12 mouse cellular contexts compared by ENCODE assay signal in genomic region chr1:134773256-134773655, GRCm38 (mm10).
A peak's percentile ranks its signal among the peaks of the same experiment; 100 is the strongest.
DNase-seq lines count a peak whose midpoint lies in the region; ATAC-seq and TF ChIP-seq lines count a peak whose summit lies in the region.
"Had no signal": no experiment of that assay in that cellular context is flagged by ENCODE, and none has a peak within 500 bp of the region (broad histone marks: within the 10 kb centered on the region; RNA-seq: fewer than 3 reads in every experiment).

No protein-coding gene starts in this region.

- TF ChIP-seq EP300 in lung, postnatal 0 days (IDR thresholded peaks at IDR 0.05), result no peak

- H3K9me3 ChIP-seq in heart, embryonic 13.5 days, result no peaks in the 10 kb centered on the region
- H3K9me3 ChIP-seq in lung, postnatal 0 days (ENCODE audit: low read length), result no peaks in the 10 kb centered on the region
- H3K9me3 ChIP-seq in intestine, embryonic 14.5 days (ENCODE audit: control insufficient read depth, low read length), result no peaks in the 10 kb centered on the region
- H3K9me3 ChIP-seq in stomach, embryonic 16.5 days (replicated peaks; ENCODE audit: control insufficient read depth, low read length), result no peaks in the 10 kb centered on the region
- H3K9me3 ChIP-seq in liver, embryonic 12.5 days (replicated peaks), result no peaks in the 10 kb centered on the region
- H3K9me3 ChIP-seq: hindbrain, embryonic 15.5 days; limb, embryonic 12.5 days had no signal

- H3K36me3 ChIP-seq in heart, embryonic 13.5 days, result peaks cover 85% of the 10 kb centered on the region
- H3K36me3 ChIP-seq in lung, postnatal 0 days (ENCODE audit: insufficient read depth, low read length), result no peaks in the 10 kb centered on the region
- peaks cover 60% of the 10 kb centered on the region for H3K36me3 ChIP-seq in intestine, embryonic 14.5 days (ENCODE audit: control insufficient read depth, insufficient read depth, low read length)
- H3K36me3 ChIP-seq in stomach, embryonic 16.5 days (ENCODE audit: control insufficient read depth, insufficient read depth, low read length), result 0 out of 2 replicates have a peak, but pooled peaks cover 4% of the 10 kb centered on the region
- peaks cover 20% of the 10 kb centered on the region; the same call in 1 of the 2 replicates for H3K36me3 ChIP-seq in liver, embryonic 12.5 days

- peaks cover 65% of the 10 kb centered on the region for H3K4me1 ChIP-seq in heart, embryonic 13.5 days
- H3K4me1 ChIP-seq in lung, postnatal 0 days (ENCODE audit: insufficient read depth, low read depth, low read length), result peaks cover 15% of the 10 kb centered on the region
- H3K4me1 ChIP-seq in intestine, embryonic 14.5 days (replicated peaks; ENCODE audit: control insufficient read depth, insufficient read depth, low read length), result peaks cover 48% of the 10 kb centered on the region
- H3K4me1 ChIP-seq in stomach, embryonic 16.5 days (ENCODE audit: control insufficient read depth, insufficient read depth, low read length), result peaks cover 49% of the 10 kb centered on the region
- H3K4me1 ChIP-seq in liver, embryonic 12.5 days, result peaks cover 13% of the 10 kb centered on the region
- H3K4me1 ChIP-seq: hindbrain, embryonic 15.5 days had no signal

- H3K9ac ChIP-seq in heart, embryonic 13.5 days, result no peak overlapping the region
- H3K9ac ChIP-seq in lung, postnatal 0 days (replicated peaks; ENCODE audit: low read depth), result no peak overlapping the region
- H3K9ac ChIP-seq in intestine, embryonic 14.5 days (ENCODE audit: low read length), result no peak overlapping the region
- H3K9ac ChIP-seq in stomach, embryonic 16.5 days (ENCODE audit: low read length), result no peak overlapping the region
- no peak overlapping the region for H3K9ac ChIP-seq in liver, embryonic 12.5 days
- H3K9ac ChIP-seq: hindbrain, embryonic 15.5 days; limb, embryonic 12.5 days had no signal

- 68% methylated on average over 12 of the region's 12 CpGs for WGBS in heart, embryonic 13.5 days
- WGBS in lung, postnatal 0 days, result 31% methylated on average over 12 of the region's 12 CpGs
- WGBS in intestine, embryonic 14.5 days, result 56% methylated on average over 12 of the region's 12 CpGs
- 42% methylated on average over 12 of the region's 12 CpGs for WGBS in stomach, embryonic 16.5 days
- WGBS in liver, embryonic 12.5 days (ENCODE audit: insufficient replicate concordance), result 70% methylated on average over 12 of the region's 12 CpGs

- no peaks in the 10 kb centered on the region for H3K27me3 ChIP-seq in heart, embryonic 13.5 days (replicated peaks)
- H3K27me3 ChIP-seq in lung, postnatal 0 days (replicated peaks; ENCODE audit: insufficient read depth, low read length), result no peaks in the 10 kb centered on the region
- no peaks in the 10 kb centered on the region for H3K27me3 ChIP-seq in intestine, embryonic 14.5 days (replicated peaks; ENCODE audit: control insufficient read depth, insufficient read depth, low read length)
- no peaks in the 10 kb centered on the region for H3K27me3 ChIP-seq in stomach, embryonic 16.5 days (ENCODE audit: control insufficient read depth, insufficient read depth, low read length)
- H3K27me3 ChIP-seq in liver, embryonic 12.5 days (replicated peaks), result no peaks in the 10 kb centered on the region
- H3K27me3 ChIP-seq: hindbrain, embryonic 15.5 days; limb, embryonic 12.5 days had no signal

- H3K27ac ChIP-seq in heart, embryonic 13.5 days (replicated peaks), result peak overlapping the region; percentile 77
- H3K27ac ChIP-seq in lung, postnatal 0 days (ENCODE audit: low read length), result peak overlapping the region; percentile 43
- peak overlapping the region; percentile 92 for H3K27ac ChIP-seq in intestine, embryonic 14.5 days (ENCODE audit: low read depth)
- peak overlapping the region; percentile 96 for H3K27ac ChIP-seq in stomach, embryonic 16.5 days (ENCODE audit: low read length)
- no peak overlapping the region for H3K27ac ChIP-seq in liver, embryonic 12.5 days
- H3K27ac ChIP-seq: hindbrain, embryonic 15.5 days; limb, embryonic 12.5 days had no signal

- no peak for TF ChIP-seq CTCF in lung, postnatal 0 days (IDR thresholded peaks at IDR 0.05)

- no peak for DNase-seq in heart, postnatal 4 days
- DNase-seq in lung, postnatal 0 days (ENCODE audit: low spot score), result peak; percentile 41
- no peak for DNase-seq in lung, postnatal 14 days
- peak; percentile 51 for DNase-seq in intestine, embryonic 14.5 days (ENCODE audit: low spot score)
- DNase-seq: cerebellum, postnatal 14 days; thymus, postnatal 4 days had no signal

- H3K4me2 ChIP-seq in heart, embryonic 13.5 days, result no peak overlapping the region
- H3K4me2 ChIP-seq in lung, postnatal 0 days (replicated peaks; ENCODE audit: low read depth, low read length), result no peak overlapping the region
- no peak overlapping the region for H3K4me2 ChIP-seq in intestine, embryonic 14.5 days (ENCODE audit: low read length)
- H3K4me2 ChIP-seq in stomach, embryonic 16.5 days (ENCODE audit: low read depth, low read length), result no peak overlapping the region
- no peak overlapping the region for H3K4me2 ChIP-seq in liver, embryonic 12.5 days
- H3K4me2 ChIP-seq: hindbrain, embryonic 15.5 days; limb, embryonic 12.5 days had no signal

- no peak for ATAC-seq in heart, embryonic 13.5 days (ENCODE audit: extremely low read depth, insufficient number of reproducible peaks, low FRiP score, low TSS enrichment)
- no peak for ATAC-seq in lung, postnatal 0 days
- no peak for ATAC-seq in intestine, embryonic 14.5 days (replicated peaks; ENCODE audit: low FRiP score, low TSS enrichment, low read depth)
- no peak for ATAC-seq in stomach, embryonic 16.5 days (ENCODE audit: insufficient read depth, low FRiP score)
- ATAC-seq in liver, embryonic 12.5 days, result no peak

- H3K4me3 ChIP-seq in heart, embryonic 13.5 days, result no peak overlapping the region
- H3K4me3 ChIP-seq in lung, postnatal 0 days (ENCODE audit: low read depth, low read length), result no peak overlapping the region
- no peak overlapping the region for H3K4me3 ChIP-seq in intestine, embryonic 14.5 days (ENCODE audit: low read depth, low read length)
- H3K4me3 ChIP-seq in stomach, embryonic 16.5 days (replicated peaks; ENCODE audit: low read length), result no peak overlapping the region
- H3K4me3 ChIP-seq in liver, embryonic 12.5 days, result no peak overlapping the region
- H3K4me3 ChIP-seq: hindbrain, embryonic 15.5 days; layer of hippocampus, adult 2 months; limb, embryonic 12.5 days had no signal

Comparison
In these comparisons a context has a peak if more than half of its experiments do, and no peak if none do; other contexts are left out.
1. DNase-seq: peak in lung, postnatal 0 days (single experiment) and intestine, embryonic 14.5 days (single experiment); none in heart, postnatal 4 days (single experiment) and lung, postnatal 14 days (single experiment).